Mouse (Mus musculus): Measurements from ENCODE around the gene Prune2.

- TF ChIP-seq CTCF (conservative IDR thresholded peaks at IDR 0.05; ENCODE audit: insufficient read depth, insufficient read length, low read depth, low read length), result no peak
- TF ChIP-seq POLR2A (IDR thresholded peaks at IDR 0.05; ENCODE audit: low read depth, low read length), result no peak
Measured at GRCm38 (mm10) chr19:16955231-16955612, 696 bp upstream of the Prune2 start.
